Mouse (Mus musculus) intestine, embryonic 14.5 days (tissue): ENCODE results near the gene Slc1a7. TPM values are rescaled to one million over a fixed set of nuclear protein-coding genes. Genes with fewer than 3 reads are reported as not detected.

ENCODE experiments used
- ATAC-seq: fragments of 200-750 bp; cut with Nextera tagmentation; replicated peaks from 2 replicates; pipeline ENCODE4 v1.8.0; 2017; ENCODE audit warnings: low read depth, moderate number of reproducible peaks, moderate TSS enrichment, moderate library complexity; ENCODE audit not compliant: low FRiP score, low TSS enrichment
- DNase-seq: peaks from one replicate; pipeline ENCODE4 v3.0.0-alpha.2; 2018; ENCODE audit warnings: low spot score
- H3K27ac ChIP-seq: fragments of 300-500 bp; sonication (generic); 2 replicates; pipeline ENCODE4 v1.5.1; 2014; ENCODE audit warnings: low read depth, mild to moderate bottlenecking, control low read depth
- H3K27me3 ChIP-seq: fragments of 300-500 bp; sonication (generic); replicated peaks from 2 replicates; pipeline ENCODE4 v1.6.1; 2014; ENCODE audit warnings: low read length, control low read depth; ENCODE audit not compliant: control insufficient read depth, insufficient read depth
- H3K36me3 ChIP-seq: fragments of 300-500 bp; sonication (generic); 2 replicates; pipeline ENCODE4 v1.6.1; 2014; ENCODE audit warnings: low read length, control low read depth; ENCODE audit not compliant: control insufficient read depth, insufficient read depth
- H3K4me1 ChIP-seq: fragments of 300-500 bp; sonication (generic); replicated peaks from 2 replicates; pipeline ENCODE4 v1.6.1; 2014; ENCODE audit warnings: low read length, control low read depth, mixed read lengths; ENCODE audit not compliant: control insufficient read depth, insufficient read depth
- H3K4me2 ChIP-seq: fragments of 300-500 bp; sonication (generic); 2 replicates; pipeline ENCODE4 v1.6.1; 2014; ENCODE audit warnings: low read length
- H3K4me3 ChIP-seq: fragments of 300-500 bp; sonication (generic); 2 replicates; pipeline ENCODE4 v1.5.1; 2014; ENCODE audit warnings: low read depth, low read length, control low read depth, mixed read lengths
- H3K9ac ChIP-seq: fragments of 300-500 bp; sonication (generic); 2 replicates; pipeline ENCODE4 v1.6.1; 2014; ENCODE audit warnings: mild to moderate bottlenecking, low read length
- H3K9me3 ChIP-seq: fragments of 300-500 bp; sonication (generic); 2 replicates; pipeline ENCODE4 v1.6.1; 2016; ENCODE audit warnings: low read length, control low read depth; ENCODE audit not compliant: control insufficient read depth
- WGBS: fragments of 180-500 bp; shearing (Covaris S2); extraction: QIAGEN DNeasy Blood & Tissue Kit; methylation state at CpG from one replicate; pipeline ENCODE4 v1.1.7; 2014; 5-methylcytosine and 5-hydroxymethylcytosine counted together
- polyA plus RNA-seq: library from polyadenylated mRNA; unstranded; fragments of >200 nt; fragmentation: Nextera tagmentation; extraction: Ambion mirVana; gene quantifications from 2 replicates; pipeline ENCODE4 v1.2.1, GENCODE M21; 2014

The Slc1a7 gene
- polyA plus RNA-seq, 1 experiment from 2014 or later: 0.30 TPM

GRCm38 (mm10) chr4:107955691-107956090 is 12.4 kb upstream of the Slc1a7 start:
- no peaks in the 10 kb centered on the region for H3K9me3 ChIP-seq
- no peak overlapping the region for H3K4me3 ChIP-seq
- no peak overlapping the region for H3K27ac ChIP-seq
- no peak overlapping the region for H3K9ac ChIP-seq
- ATAC-seq: no peak
- H3K36me3 ChIP-seq: no peaks in the 10 kb centered on the region
- no peak overlapping the region for H3K4me2 ChIP-seq
- 68% methylated on average over 5 of the region's 5 CpGs for WGBS
- H3K27me3 ChIP-seq: no peaks in the 10 kb centered on the region
- no peaks in the 10 kb centered on the region for H3K4me1 ChIP-seq
- DNase-seq: no peak

GRCm38 (mm10) chr4:107958487-107958886 is 9.6 kb upstream of the Slc1a7 start:
- no peaks in the 10 kb centered on the region for H3K27me3 ChIP-seq
- no peak for DNase-seq
- H3K36me3 ChIP-seq: no peaks in the 10 kb centered on the region
- peaks cover 7% of the 10 kb centered on the region for H3K4me1 ChIP-seq
- no peak for ATAC-seq
- no peaks in the 10 kb centered on the region for H3K9me3 ChIP-seq
- H3K9ac ChIP-seq: no peak overlapping the region
- H3K4me3 ChIP-seq: no peak overlapping the region
- no peak overlapping the region for H3K4me2 ChIP-seq
- H3K27ac ChIP-seq: no peak overlapping the region
- 82% methylated on average over 7 of the region's 7 CpGs for WGBS

- Histone ChIP-seq H3K9ac (no peak overlapping the region), H3K4me2 (no peak overlapping the region), H3K4me3 (no peak overlapping the region), H3K36me3 (no peaks in the 10 kb centered on the region), H3K4me1 (peaks cover 7% of the 10 kb centered on the region), H3K27ac (no peak overlapping the region), H3K9me3 (no peaks in the 10 kb centered on the region), H3K27me3 (no peaks in the 10 kb centered on the region)
- no peak for DNase-seq
- WGBS: 64% methylated on average over 11 of the region's 11 CpGs
- ATAC-seq: 0 out of 2 replicates have a peak, but pooled peaks have one; percentile 43
Measured at GRCm38 (mm10) chr4:107962044-107962732, 5.9 kb upstream of the Slc1a7 start.

GRCm38 (mm10) chr4:107962792-107963191 is 5.3 kb upstream of the Slc1a7 start:
- Histone ChIP-seq H3K9me3 (no peaks in the 10 kb centered on the region), H3K36me3 (no peaks in the 10 kb centered on the region), H3K4me2 (no peak overlapping the region), H3K4me3 (no peak overlapping the region), H3K27ac (no peak overlapping the region), H3K9ac (no peak overlapping the region), H3K27me3 (no peaks in the 10 kb centered on the region), H3K4me1 (peaks cover 7% of the 10 kb centered on the region)
- ATAC-seq (no peak), DNase-seq (no peak)
- WGBS: 90% methylated on average over 2 of the region's 2 CpGs

GRCm38 (mm10) chr4:107966416-107967109 is 1.6 kb upstream of the Slc1a7 start:
- DNase-seq (no peak), ATAC-seq (no peak)
- no peaks in the 10 kb centered on the region for H3K27me3 ChIP-seq
- 55% methylated on average over 5 of the region's 5 CpGs for WGBS
- H3K4me2 ChIP-seq: no peak overlapping the region
- no peak overlapping the region for H3K4me3 ChIP-seq
- H3K27ac ChIP-seq: no peak overlapping the region
- no peak overlapping the region for H3K9ac ChIP-seq
- no peaks in the 10 kb centered on the region for H3K36me3 ChIP-seq
- peaks cover 7% of the 10 kb centered on the region for H3K4me1 ChIP-seq
- no peaks in the 10 kb centered on the region for H3K9me3 ChIP-seq

GRCm38 (mm10) chr4:107969781-107970180 is 1.6 kb downstream of the Slc1a7 start:
- Histone ChIP-seq H3K4me2 (no peak overlapping the region), H3K9me3 (no peaks in the 10 kb centered on the region)

GRCm38 (mm10) chr4:107971162-107971561 is 3.0 kb downstream of the Slc1a7 start:
- DNase-seq (no peak), ATAC-seq (no peak)
- Histone ChIP-seq H3K9me3 (no peaks in the 10 kb centered on the region), H3K4me1 (0 out of 2 replicates have a peak, but pooled peaks cover 5% of the 10 kb centered on the region), H3K36me3 (no peaks in the 10 kb centered on the region), H3K27ac (no peak overlapping the region), H3K4me2 (no peak overlapping the region), H3K9ac (no peak overlapping the region), H3K27me3 (no peaks in the 10 kb centered on the region), H3K4me3 (no peak overlapping the region)
- WGBS: 89% methylated on average over 1 of the region's 1 CpGs

More at GRCm38 (mm10) chr4:107969781-107970180, 1.6 kb downstream of the Slc1a7 start:
- H3K4me3 ChIP-seq: no peak overlapping the region
- 0 out of 2 replicates have a peak, but pooled peaks cover 2% of the 10 kb centered on the region for H3K4me1 ChIP-seq
- no peaks in the 10 kb centered on the region for H3K36me3 ChIP-seq
- H3K27me3 ChIP-seq: no peaks in the 10 kb centered on the region
- DNase-seq: no peak
- ATAC-seq: no peak
- H3K27ac ChIP-seq: no peak overlapping the region
- no peak overlapping the region for H3K9ac ChIP-seq

GRCm38 (mm10) chr4:107974527-107974926 is 6.4 kb downstream of the Slc1a7 start:
- Histone ChIP-seq H3K4me3 (no peak overlapping the region), H3K4me2 (no peak overlapping the region), H3K27ac (no peak overlapping the region), H3K9ac (no peak overlapping the region), H3K27me3 (no peaks in the 10 kb centered on the region), H3K4me1 (0 out of 2 replicates have a peak, but pooled peaks cover 5% of the 10 kb centered on the region), H3K36me3 (no peaks in the 10 kb centered on the region), H3K9me3 (no peaks in the 10 kb centered on the region)
- WGBS: 73% methylated on average over 11 of the region's 11 CpGs
- ATAC-seq (no peak), DNase-seq (no peak)
